Mouse (Mus musculus) myocyte (in vitro differentiated cells): ENCODE results near the gene Adcy2.

Source experiments
- CEBPB ChIP-seq: IDR thresholded peaks from 2 replicates; pipeline ENCODE4 v1.6.1; 2011; ENCODE audit warnings: mild to moderate bottlenecking, moderate library complexity; ENCODE audit not compliant: poor library complexity, insufficient read depth, severe bottlenecking
- E2F4 ChIP-seq: IDR thresholded peaks from one replicate; pipeline ENCODE4 v1.6.1; 2011; ENCODE audit warnings: mild to moderate bottlenecking, control low read depth, moderate library complexity; ENCODE audit not compliant: insufficient read depth
- MAX ChIP-seq: IDR thresholded peaks from one replicate; pipeline ENCODE4 v1.6.1; 2011; ENCODE audit warnings: low read depth, mild to moderate bottlenecking, control low read depth
- MYOD1 ChIP-seq, 3 experiments: IDR thresholded peaks; one replicate each; pipeline ENCODE4 v1.6.1; 2011; ENCODE audit warnings: control low read depth in 2 of 3, low read depth in 2 of 3, mild to moderate bottlenecking in 2 of 3, moderate library complexity in 1 of 3; ENCODE audit not compliant: insufficient read length in 2 of 3, control insufficient read depth in 1 of 3
- POLR2A ChIP-seq: IDR thresholded peaks from one replicate; pipeline ENCODE4 v1.6.1; 2011; ENCODE audit warnings: low read depth, mild to moderate bottlenecking, control low read depth, moderate library complexity; ENCODE audit not compliant: insufficient read length
- POLR2AphosphoS2 ChIP-seq: IDR thresholded peaks from one replicate; pipeline ENCODE4 v1.6.1; 2011; ENCODE audit warnings: low read depth, control low read depth; ENCODE audit not compliant: insufficient read length
- TCF12 ChIP-seq: IDR thresholded peaks from one replicate; pipeline ENCODE4 v1.6.1; 2011; ENCODE audit warnings: mild to moderate bottlenecking, control low read depth; ENCODE audit not compliant: poor library complexity, insufficient read depth, severe bottlenecking
- USF1 ChIP-seq: IDR thresholded peaks from one replicate; pipeline ENCODE4 v1.6.1; 2011; ENCODE audit warnings: low read depth, mild to moderate bottlenecking, control low read depth, moderate library complexity

- no peak for TF ChIP-seq POLR2A
- TF ChIP-seq E2F4: no peak
- no peak for TF ChIP-seq TCF12
- TF ChIP-seq MAX: no peak
- no peak for TF ChIP-seq MYOD1 (IDR thresholded peaks at IDR 0.05; ENCODE audit: control insufficient read depth in 1 of 3, insufficient read length in 2 of 3, low read depth in 2 of 3)
- TF ChIP-seq USF1: no peak
- TF ChIP-seq CEBPB: no peak
- TF ChIP-seq POLR2AphosphoS2: no peak
These were observed 29.9 kb upstream of the Adcy2 start for GRCm38 (mm10) chr13:69029078-69029757.
